Mouse (Mus musculus): ENCODE measurements around the gene Ksr1. TPM values are rescaled to one million over a fixed set of nuclear protein-coding genes. Genes with fewer than 3 reads are reported as not detected.
A peak's percentile ranks its signal among the peaks of the same experiment; 100 is the strongest.

Ksr1 gene
- 10.4 and 10.8 TPM in 2 replicates for polyA plus RNA-seq (2014; fragmentation: Nextera tagmentation; extraction: Ambion mirVana)

GRCm38 (mm10) chr11:79146331-79146767 lies at the start of gene Ksr1:
TSS of gene Ksr1 (minus strand) at chr11:79146407.
- Histone ChIP-seq H3K36me3 (ENCODE audit: control insufficient read depth, insufficient read depth, low read length) (no peaks in the 10 kb centered on the region), H3K4me2 (ENCODE audit: low read depth, low read length) (peak within 1 kb of the TSS; percentile 87), H3K27ac (replicated peaks; ENCODE audit: low read depth, low read length) (peak within 1 kb of the TSS; percentile 93), H3K4me1 (ENCODE audit: control insufficient read depth, insufficient read depth, low read length) (peaks cover 27% of the 10 kb centered on the region), H3K27me3 (replicated peaks; ENCODE audit: control insufficient read depth, insufficient read depth, low read length) (no peaks in the 10 kb centered on the region), H3K4me3 (ENCODE audit: low read depth, low read length) (peak within 1 kb of the TSS; percentile 95), H3K9ac (ENCODE audit: low read depth, low read length) (peak within 1 kb of the TSS; percentile 86), H3K9me3 (ENCODE audit: control insufficient read depth, low read length) (no peaks in the 10 kb centered on the region)
- DNase-seq (ENCODE audit: low spot score) (peak; percentile 98), ATAC-seq (ENCODE audit: low read depth) (peak; percentile 97)
- 1% methylated on average over 18 of the region's 42 CpGs for WGBS

GRCm38 (mm10) chr11:79192176-79192575 lies 46.0 kb upstream of the Ksr1 start:
- Histone ChIP-seq H3K9me3 (ENCODE audit: control insufficient read depth, low read length) (no peaks in the 10 kb centered on the region), H3K36me3 (ENCODE audit: control insufficient read depth, insufficient read depth, low read length) (no peaks in the 10 kb centered on the region), H3K4me3 (ENCODE audit: low read depth, low read length) (no peak overlapping the region), H3K4me2 (ENCODE audit: low read depth, low read length) (no peak overlapping the region), H3K27ac (replicated peaks; ENCODE audit: low read depth, low read length) (no peak overlapping the region), H3K9ac (ENCODE audit: low read depth, low read length) (no peak overlapping the region), H3K27me3 (replicated peaks; ENCODE audit: control insufficient read depth, insufficient read depth, low read length) (no peaks in the 10 kb centered on the region), H3K4me1 (ENCODE audit: control insufficient read depth, insufficient read depth, low read length) (peaks cover 16% of the 10 kb centered on the region; the same call in 1 of the 2 replicates)
- 79% methylated on average over 1 of the region's 1 CpGs for WGBS
- ATAC-seq (ENCODE audit: low read depth) (no peak), DNase-seq (ENCODE audit: low spot score) (no peak)

GRCm38 (mm10) chr11:79191214-79191613 lies 45.0 kb upstream of the Ksr1 start:
- Histone ChIP-seq H3K4me1 (ENCODE audit: control insufficient read depth, insufficient read depth, low read length) (0 out of 2 replicates have a peak, but pooled peaks cover 7% of the 10 kb centered on the region), H3K4me3 (ENCODE audit: low read depth, low read length) (no peak overlapping the region), H3K27ac (replicated peaks; ENCODE audit: low read depth, low read length) (no peak overlapping the region), H3K9me3 (ENCODE audit: control insufficient read depth, low read length) (no peaks in the 10 kb centered on the region), H3K27me3 (replicated peaks; ENCODE audit: control insufficient read depth, insufficient read depth, low read length) (no peaks in the 10 kb centered on the region), H3K36me3 (ENCODE audit: control insufficient read depth, insufficient read depth, low read length) (no peaks in the 10 kb centered on the region), H3K9ac (ENCODE audit: low read depth, low read length) (no peak overlapping the region), H3K4me2 (ENCODE audit: low read depth, low read length) (no peak overlapping the region)
- 85% methylated on average over 4 of the region's 4 CpGs for WGBS
- DNase-seq (ENCODE audit: low spot score) (peak; percentile 20), ATAC-seq (ENCODE audit: low read depth) (no peak)

- ATAC-seq (ENCODE audit: low read depth): no peak
- WGBS: 85% methylated on average over 2 of the region's 2 CpGs
- H3K27me3 ChIP-seq (replicated peaks; ENCODE audit: control insufficient read depth, insufficient read depth, low read length): no peaks in the 10 kb centered on the region
Observed at GRCm38 (mm10) chr11:79190257-79190656, 44.0 kb upstream of the Ksr1 start.

GRCm38 (mm10) chr11:79188176-79188575 lies 42.0 kb upstream of the Ksr1 start:
- 60% methylated on average over 6 of the region's 6 CpGs for WGBS
- peak overlapping the region; percentile 36; the same call in 1 of the 2 replicates for H3K27ac ChIP-seq (replicated peaks; ENCODE audit: low read depth, low read length)
- peak; percentile 94 for DNase-seq (ENCODE audit: low spot score)

More at GRCm38 (mm10) chr11:79190257-79190656, 44.0 kb upstream of the Ksr1 start:
- no peak overlapping the region for H3K27ac ChIP-seq (replicated peaks; ENCODE audit: low read depth, low read length)
- no peak overlapping the region for H3K4me2 ChIP-seq (ENCODE audit: low read depth, low read length)
- H3K36me3 ChIP-seq (ENCODE audit: control insufficient read depth, insufficient read depth, low read length): no peaks in the 10 kb centered on the region
- no peak for DNase-seq (ENCODE audit: low spot score)
- H3K9me3 ChIP-seq (ENCODE audit: control insufficient read depth, low read length): no peaks in the 10 kb centered on the region
- H3K4me3 ChIP-seq (ENCODE audit: low read depth, low read length): no peak overlapping the region
- H3K9ac ChIP-seq (ENCODE audit: low read depth, low read length): no peak overlapping the region
- H3K4me1 ChIP-seq (ENCODE audit: control insufficient read depth, insufficient read depth, low read length): 0 out of 2 replicates have a peak, but pooled peaks cover 4% of the 10 kb centered on the region

GRCm38 (mm10) chr11:79187291-79187690 lies 41.1 kb upstream of the Ksr1 start:
- no peak overlapping the region for H3K9ac ChIP-seq (ENCODE audit: low read depth, low read length)
- no peak for DNase-seq (ENCODE audit: low spot score)
- no peak for ATAC-seq (ENCODE audit: low read depth)
- WGBS: 62% methylated on average over 4 of the region's 4 CpGs
- no peak overlapping the region for H3K4me3 ChIP-seq (ENCODE audit: low read depth, low read length)
- H3K36me3 ChIP-seq (ENCODE audit: control insufficient read depth, insufficient read depth, low read length): no peaks in the 10 kb centered on the region
- H3K27me3 ChIP-seq (replicated peaks; ENCODE audit: control insufficient read depth, insufficient read depth, low read length): no peaks in the 10 kb centered on the region
- 0 out of 2 replicates have a peak, but pooled peaks cover 4% of the 10 kb centered on the region for H3K4me1 ChIP-seq (ENCODE audit: control insufficient read depth, insufficient read depth, low read length)
- no peak overlapping the region for H3K4me2 ChIP-seq (ENCODE audit: low read depth, low read length)
- no peaks in the 10 kb centered on the region for H3K9me3 ChIP-seq (ENCODE audit: control insufficient read depth, low read length)
- peak overlapping the region; percentile 36; the same call in 1 of the 2 replicates for H3K27ac ChIP-seq (replicated peaks; ENCODE audit: low read depth, low read length)

More at GRCm38 (mm10) chr11:79188176-79188575, 42.0 kb upstream of the Ksr1 start:
- Histone ChIP-seq H3K4me2 (ENCODE audit: low read depth, low read length) (no peak overlapping the region), H3K9ac (ENCODE audit: low read depth, low read length) (no peak overlapping the region), H3K4me3 (ENCODE audit: low read depth, low read length) (no peak overlapping the region), H3K27me3 (replicated peaks; ENCODE audit: control insufficient read depth, insufficient read depth, low read length) (no peaks in the 10 kb centered on the region), H3K4me1 (ENCODE audit: control insufficient read depth, insufficient read depth, low read length) (0 out of 2 replicates have a peak, but pooled peaks cover 4% of the 10 kb centered on the region), H3K9me3 (ENCODE audit: control insufficient read depth, low read length) (no peaks in the 10 kb centered on the region), H3K36me3 (ENCODE audit: control insufficient read depth, insufficient read depth, low read length) (no peaks in the 10 kb centered on the region)
- ATAC-seq (ENCODE audit: low read depth): peak; percentile 76

- H3K36me3 ChIP-seq (ENCODE audit: control insufficient read depth, insufficient read depth, low read length): no peaks in the 10 kb centered on the region
Observed at GRCm38 (mm10) chr11:79185683-79186082, 39.5 kb upstream of the Ksr1 start.

GRCm38 (mm10) chr11:79184126-79184888 lies 38.1 kb upstream of the Ksr1 start:
- DNase-seq (ENCODE audit: low spot score) (no peak), ATAC-seq (ENCODE audit: low read depth) (no peak)
- Histone ChIP-seq H3K4me1 (ENCODE audit: control insufficient read depth, insufficient read depth, low read length) (0 out of 2 replicates have a peak, but pooled peaks cover 4% of the 10 kb centered on the region), H3K4me2 (ENCODE audit: low read depth, low read length) (no peak overlapping the region), H3K9me3 (ENCODE audit: control insufficient read depth, low read length) (no peaks in the 10 kb centered on the region), H3K27me3 (replicated peaks; ENCODE audit: control insufficient read depth, insufficient read depth, low read length) (no peaks in the 10 kb centered on the region), H3K4me3 (ENCODE audit: low read depth, low read length) (no peak overlapping the region), H3K27ac (replicated peaks; ENCODE audit: low read depth, low read length) (no peak overlapping the region), H3K36me3 (ENCODE audit: control insufficient read depth, insufficient read depth, low read length) (no peaks in the 10 kb centered on the region), H3K9ac (ENCODE audit: low read depth, low read length) (no peak overlapping the region)
- WGBS: 80% methylated on average over 3 of the region's 3 CpGs

More at GRCm38 (mm10) chr11:79185683-79186082, 39.5 kb upstream of the Ksr1 start:
- WGBS: 80% methylated on average over 6 of the region's 6 CpGs
- Histone ChIP-seq H3K4me2 (ENCODE audit: low read depth, low read length) (no peak overlapping the region), H3K9ac (ENCODE audit: low read depth, low read length) (no peak overlapping the region), H3K27ac (replicated peaks; ENCODE audit: low read depth, low read length) (no peak overlapping the region), H3K4me3 (ENCODE audit: low read depth, low read length) (no peak overlapping the region), H3K27me3 (replicated peaks; ENCODE audit: control insufficient read depth, insufficient read depth, low read length) (no peaks in the 10 kb centered on the region), H3K4me1 (ENCODE audit: control insufficient read depth, insufficient read depth, low read length) (0 out of 2 replicates have a peak, but pooled peaks cover 4% of the 10 kb centered on the region), H3K9me3 (ENCODE audit: control insufficient read depth, low read length) (no peaks in the 10 kb centered on the region)
- ATAC-seq (ENCODE audit: low read depth): no peak
- no peak for DNase-seq (ENCODE audit: low spot score)

Measured in embryonic facial prominence, embryonic 14.5 days (tissue).